Mouse (Mus musculus) limb, embryonic 11.5 days (tissue): ENCODE measurements around the gene Zfp446. TPM values are rescaled to one million over a fixed set of nuclear protein-coding genes. Genes with fewer than 3 reads are reported as not detected.

ENCODE experiments used
- ATAC-seq: fragments of 200-750 bp; cut with Nextera tagmentation; 2 replicates; pipeline ENCODE4 v1.8.0; 2017; ENCODE audit warnings: low read depth; ENCODE audit not compliant: insufficient number of reproducible peaks, low FRiP score, low TSS enrichment
- DNase-seq: peaks from one replicate; pipeline ENCODE4 v3.0.0-alpha.2; 2015; ENCODE audit warnings: low spot score
- H3K27ac ChIP-seq: fragments of 300-500 bp; sonication (generic); replicated peaks from 2 replicates; pipeline ENCODE4 v1.5.1; 2014; ENCODE audit warnings: low read depth, mild to moderate bottlenecking, low read length
- H3K27me3 ChIP-seq: fragments of 300-500 bp; sonication (generic); 2 replicates; pipeline ENCODE4 v1.6.1; 2014; ENCODE audit warnings: mild to moderate bottlenecking, low read length, mixed read lengths; ENCODE audit not compliant: control insufficient read depth, insufficient read depth
- H3K36me3 ChIP-seq: fragments of 300-500 bp; sonication (generic); 2 replicates; pipeline ENCODE4 v1.6.1; 2014; ENCODE audit warnings: mild to moderate bottlenecking, low read length, moderate library complexity, mixed read lengths; ENCODE audit not compliant: control insufficient read depth, insufficient read depth
- H3K4me1 ChIP-seq: fragments of 300-500 bp; sonication (generic); 2 replicates; pipeline ENCODE4 v1.6.1; 2014; ENCODE audit warnings: low read length, mixed read lengths; ENCODE audit not compliant: control insufficient read depth, insufficient read depth
- H3K4me2 ChIP-seq: fragments of 300-500 bp; sonication (generic); 2 replicates; pipeline ENCODE4 v1.6.1; 2014; ENCODE audit warnings: low read depth, mild to moderate bottlenecking, moderate library complexity; ENCODE audit not compliant: severe bottlenecking
- H3K4me3 ChIP-seq: fragments of 300-500 bp; sonication (generic); 2 replicates; pipeline ENCODE4 v1.5.1; 2014; ENCODE audit warnings: low read depth, low read length
- H3K9ac ChIP-seq: fragments of 300-500 bp; sonication (generic); 2 replicates; pipeline ENCODE4 v1.6.1; 2014; ENCODE audit warnings: mild to moderate bottlenecking, low read length
- H3K9me3 ChIP-seq: fragments of 300-500 bp; sonication (generic); 2 replicates; pipeline ENCODE4 v1.6.1; 2016; ENCODE audit warnings: low read length; ENCODE audit not compliant: control insufficient read depth
- WGBS: fragments of 180-500 bp; shearing (Covaris S2); extraction: QIAGEN DNeasy Blood & Tissue Kit; methylation state at CpG from one replicate; pipeline ENCODE4 v1.1.7; 2014; 5-methylcytosine and 5-hydroxymethylcytosine counted together
- polyA plus RNA-seq: library from polyadenylated mRNA; unstranded; fragments of >200 nt; fragmentation: Nextera tagmentation; extraction: Ambion mirVana; gene quantifications from 2 replicates; pipeline ENCODE4 v1.2.1, GENCODE M21; 2014

Zfp446 gene
- polyA plus RNA-seq, 1 experiment from 2014 or later: 7.5 TPM

GRCm38 (mm10) chr7:12995862-12996261 is 18.2 kb downstream of the Zfp446 start:
- H3K9ac ChIP-seq: no peak overlapping the region
- ATAC-seq (no peak), DNase-seq (no peak)
- no peaks in the 10 kb centered on the region for H3K4me1 ChIP-seq
- no peak overlapping the region for H3K27ac ChIP-seq
- H3K4me3 ChIP-seq: no peak overlapping the region
- H3K4me2 ChIP-seq: no peak overlapping the region
- H3K9me3 ChIP-seq: no peaks in the 10 kb centered on the region
- H3K36me3 ChIP-seq: no peaks in the 10 kb centered on the region
- H3K27me3 ChIP-seq: no peaks in the 10 kb centered on the region

- Histone ChIP-seq H3K4me2 (no peak overlapping the region), H3K27me3 (no peaks in the 10 kb centered on the region), H3K9me3 (no peaks in the 10 kb centered on the region), H3K27ac (no peak overlapping the region), H3K4me3 (no peak overlapping the region), H3K9ac (no peak overlapping the region), H3K36me3 (no peaks in the 10 kb centered on the region), H3K4me1 (no peaks in the 10 kb centered on the region)
- DNase-seq: no peak
- ATAC-seq: no peak
- WGBS: 66% methylated on average over 5 of the region's 5 CpGs
Observed at GRCm38 (mm10) chr7:12997230-12997629, 19.6 kb downstream of the Zfp446 start.

- Histone ChIP-seq H3K4me3 (no peak within 1 kb of the TSS), H3K27ac (no peak within 1 kb of the TSS), H3K27me3 (no peaks in the 10 kb centered on the region), H3K9me3 (no peaks in the 10 kb centered on the region), H3K36me3 (no peaks in the 10 kb centered on the region), H3K4me2 (no peak within 1 kb of the TSS), H3K4me1 (no peaks in the 10 kb centered on the region), H3K9ac (no peak within 1 kb of the TSS)
- WGBS: 86% methylated on average over 5 of the region's 5 CpGs
- ATAC-seq: no peak
- DNase-seq: no peak
Observed at GRCm38 (mm10) chr7:12998053-12998452, 20.4 kb downstream of the Zfp446 start, which contains the start of gene Slc27a5. Gene Slc27a5, minus strand, starts transcription at chr7:12998192.

GRCm38 (mm10) chr7:12998851-12999250 is 21.2 kb downstream of the Zfp446 start, which contains the start of gene Trim28:
Gene Trim28, plus strand, starts transcription at chr7:12999114.
- H3K4me2 ChIP-seq: no peak within 1 kb of the TSS
- DNase-seq (no peak), ATAC-seq (no peak)
- H3K4me3 ChIP-seq: no peak within 1 kb of the TSS
- 85% methylated on average over 3 of the region's 3 CpGs for WGBS
- H3K9ac ChIP-seq: no peak within 1 kb of the TSS
- H3K4me1 ChIP-seq: no peaks in the 10 kb centered on the region
- H3K9me3 ChIP-seq: no peaks in the 10 kb centered on the region
- no peak within 1 kb of the TSS for H3K27ac ChIP-seq
- H3K27me3 ChIP-seq: no peaks in the 10 kb centered on the region
- no peaks in the 10 kb centered on the region; the same call in 1 of the 2 replicates for H3K36me3 ChIP-seq

GRCm38 (mm10) chr7:13001584-13001983 is 23.9 kb downstream of the Zfp446 start:
- Histone ChIP-seq H3K27me3 (no peaks in the 10 kb centered on the region), H3K4me1 (no peaks in the 10 kb centered on the region), H3K36me3 (no peaks in the 10 kb centered on the region; the same call in none of the 2 replicates), H3K9me3 (no peaks in the 10 kb centered on the region), H3K4me2 (no peak overlapping the region), H3K9ac (no peak overlapping the region), H3K27ac (no peak overlapping the region), H3K4me3 (no peak overlapping the region)
- 85% methylated on average over 1 of the region's 1 CpGs for WGBS
- DNase-seq (no peak), ATAC-seq (no peak)

- no peak for DNase-seq
- Histone ChIP-seq H3K27me3 (peaks cover 6% of the 10 kb centered on the region), H3K4me2 (no peak overlapping the region), H3K27ac (no peak overlapping the region), H3K9me3 (no peaks in the 10 kb centered on the region), H3K4me1 (peaks cover 6% of the 10 kb centered on the region; the same call in 1 of the 2 replicates), H3K4me3 (no peak overlapping the region), H3K36me3 (peaks cover 5% of the 10 kb centered on the region), H3K9ac (no peak overlapping the region)
- no peak for ATAC-seq
- WGBS: 75% methylated on average over 5 of the region's 5 CpGs
Observed at GRCm38 (mm10) chr7:13003380-13003779, 25.7 kb downstream of the Zfp446 start.

GRCm38 (mm10) chr7:13006011-13006410 is 28.4 kb downstream of the Zfp446 start:
- no peak for DNase-seq
- no peak for ATAC-seq
- H3K9me3 ChIP-seq: no peaks in the 10 kb centered on the region
- peaks cover 5% of the 10 kb centered on the region for H3K36me3 ChIP-seq
- peaks cover 9% of the 10 kb centered on the region; the same call in 1 of the 2 replicates for H3K4me1 ChIP-seq
- WGBS: 88% methylated on average over 17 of the region's 17 CpGs
- H3K9ac ChIP-seq: no peak overlapping the region
- no peak overlapping the region for H3K4me2 ChIP-seq
- no peak overlapping the region for H3K4me3 ChIP-seq
- H3K27ac ChIP-seq: no peak overlapping the region
- H3K27me3 ChIP-seq: peaks cover 6% of the 10 kb centered on the region

- H3K27ac ChIP-seq: no peak overlapping the region
- DNase-seq (no peak), ATAC-seq (no peak)
- 83% methylated on average over 10 of the region's 10 CpGs for WGBS
- no peak overlapping the region for H3K9ac ChIP-seq
- peaks cover 5% of the 10 kb centered on the region for H3K36me3 ChIP-seq
- no peak overlapping the region for H3K4me3 ChIP-seq
- no peak overlapping the region for H3K4me2 ChIP-seq
- peaks cover 6% of the 10 kb centered on the region for H3K27me3 ChIP-seq
- H3K9me3 ChIP-seq: no peaks in the 10 kb centered on the region
- peaks cover 9% of the 10 kb centered on the region; the same call in 1 of the 2 replicates for H3K4me1 ChIP-seq
Observed at GRCm38 (mm10) chr7:13006531-13006930, 28.9 kb downstream of the Zfp446 start.
